Mouse (Mus musculus) liver, adult (tissue): ENCODE measurements at regions not wholly inside any gene's neighbourhood (a gene's known extent, or its start where the extent isn't known, plus 50 kb on each side); places are given as distances from the start of the nearest gene placed in this dataset.

Source experiments
- GATA4 ChIP-seq: IDR thresholded peaks from 2 replicates; pipeline ENCODE4 v1.6.1; 2014; ENCODE audit warnings: mild to moderate bottlenecking, low read length; ENCODE audit not compliant: insufficient replicate concordance

GRCm38 (mm10) chr6:93433446-93433845, 490.2 kb upstream of the Adamts9 start:
- TF ChIP-seq GATA4: no peak

GRCm38 (mm10) chr6:93426141-93426540, 482.8 kb upstream of the Adamts9 start:
- no peak for TF ChIP-seq GATA4

GRCm38 (mm10) chr6:93422906-93423305, 479.6 kb upstream of the Adamts9 start:
- no peak for TF ChIP-seq GATA4

- no peak for TF ChIP-seq GATA4
These were observed 479.0 kb upstream of the Adamts9 start for GRCm38 (mm10) chr6:93422253-93422652.

GRCm38 (mm10) chr6:93417625-93418024, 474.3 kb upstream of the Adamts9 start:
- TF ChIP-seq GATA4: no peak

GRCm38 (mm10) chr6:93416006-93416405, 472.7 kb upstream of the Adamts9 start:
- no peak for TF ChIP-seq GATA4

GRCm38 (mm10) chr6:93411077-93411452, 467.8 kb upstream of the Adamts9 start:
- no peak for TF ChIP-seq GATA4

- no peak for TF ChIP-seq GATA4
These were observed 467.3 kb upstream of the Adamts9 start for GRCm38 (mm10) chr6:93410416-93411076.

- no peak for TF ChIP-seq GATA4
These were observed 455.3 kb upstream of the Adamts9 start for GRCm38 (mm10) chr6:93398551-93398950.

- TF ChIP-seq GATA4: no peak
These were observed 453.8 kb upstream of the Adamts9 start for GRCm38 (mm10) chr6:93397074-93397473.

- no peak for TF ChIP-seq GATA4
These were observed 452.7 kb upstream of the Adamts9 start for GRCm38 (mm10) chr6:93395952-93396351.

GRCm38 (mm10) chr6:93395296-93395695, 452.0 kb upstream of the Adamts9 start:
- no peak for TF ChIP-seq GATA4

- no peak for TF ChIP-seq GATA4
These were observed 450.3 kb upstream of the Adamts9 start for GRCm38 (mm10) chr6:93393551-93393950.

- no peak for TF ChIP-seq GATA4
These were observed 449.1 kb upstream of the Adamts9 start for GRCm38 (mm10) chr6:93392402-93392801.

GRCm38 (mm10) chr6:93391166-93391565, 447.9 kb upstream of the Adamts9 start:
- no peak for TF ChIP-seq GATA4

- no peak for TF ChIP-seq GATA4
These were observed 428.0 kb upstream of the Adamts9 start for GRCm38 (mm10) chr6:93371341-93371740.

GRCm38 (mm10) chr6:93363846-93364245, 420.6 kb upstream of the Adamts9 start:
- TF ChIP-seq GATA4: no peak

GRCm38 (mm10) chr6:93353353-93354125, 410.2 kb upstream of the Adamts9 start:
- TF ChIP-seq GATA4: no peak
